Comparison of ENCODE assay signal across 8 mouse cellular contexts in the genomic region with DNA sequence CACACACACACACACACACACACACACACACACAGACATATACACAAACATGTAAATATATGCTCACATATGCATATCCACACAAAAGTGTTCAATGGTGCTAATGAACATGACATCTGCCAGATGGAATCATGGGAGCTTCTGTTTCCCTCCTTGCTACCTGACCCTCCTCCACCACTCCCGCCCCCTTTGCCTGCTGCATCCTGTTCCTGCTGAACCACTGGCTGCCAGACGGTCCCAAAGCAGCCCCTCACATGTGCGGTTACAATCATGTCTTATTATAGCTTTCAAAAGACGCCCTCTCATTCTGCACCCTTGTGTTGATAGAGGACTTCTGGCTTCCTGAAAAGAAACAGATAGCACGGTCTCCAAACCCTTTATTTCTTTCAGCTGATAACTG.
DNase-seq lines count a peak whose midpoint lies in the region; ATAC-seq lines count a peak whose summit lies in the region.

No protein-coding gene starts in this region.

- no peak overlapping the region for H3K9ac ChIP-seq in forebrain, embryonic 12.5 days
- H3K9ac ChIP-seq in forebrain, embryonic 11.5 days (ENCODE audit: low read length) = no peak overlapping the region

- H3K27me3 ChIP-seq in forebrain, embryonic 12.5 days = no peaks in the 10 kb centered on the region
- no peaks in the 10 kb centered on the region for H3K27me3 ChIP-seq in forebrain, embryonic 11.5 days (ENCODE audit: control insufficient read depth, insufficient read depth, low read length)
- no peaks in the 10 kb centered on the region for H3K27me3 ChIP-seq in embryonic facial prominence, embryonic 10.5 days (replicated peaks; ENCODE audit: low read depth, poor library complexity, severe bottlenecking)

- H3K9me3 ChIP-seq in forebrain, embryonic 12.5 days = no peaks in the 10 kb centered on the region
- no peaks in the 10 kb centered on the region for H3K9me3 ChIP-seq in forebrain, embryonic 11.5 days (ENCODE audit: control insufficient read depth, low read length)
- H3K9me3 ChIP-seq in embryonic facial prominence, embryonic 10.5 days = no peaks in the 10 kb centered on the region

- H3K4me2 ChIP-seq in forebrain, embryonic 12.5 days = no peak overlapping the region
- no peak overlapping the region for H3K4me2 ChIP-seq in forebrain, embryonic 11.5 days (ENCODE audit: low read depth, low read length, severe bottlenecking)

- WGBS in forebrain, embryonic 12.5 days = 36% methylated on average over 5 of the region's 5 CpGs
- WGBS in forebrain, embryonic 11.5 days = 42% methylated on average over 5 of the region's 5 CpGs
- 46% methylated on average over 5 of the region's 5 CpGs for WGBS in embryonic facial prominence, embryonic 10.5 days

- H3K27ac ChIP-seq in forebrain, embryonic 12.5 days = 0 out of 2 replicates have a peak overlapping the region, but pooled peaks have one; percentile 43
- H3K27ac ChIP-seq in forebrain, embryonic 11.5 days (ENCODE audit: low read depth, low read length) = no peak overlapping the region
- H3K27ac ChIP-seq in embryonic facial prominence, embryonic 10.5 days (replicated peaks) = no peak overlapping the region

- no peak for DNase-seq in forebrain, embryonic 11.5 days (ENCODE audit: low spot score)
- DNase-seq in layer of hippocampus, adult 11-12 months (ENCODE audit: low spot score) = peak; percentile 21
- DNase-seq in layer of hippocampus, adult 9-10 months (ENCODE audit: low spot score) = no peak
- peak; percentile 46 for DNase-seq in embryonic facial prominence, embryonic 10.5 days (ENCODE audit: low spot score)
- DNase-seq in layer of hippocampus, postnatal 10 days (ENCODE audit: low spot score in 2 of 2) = peak; percentile 25 to 28
- no peak for DNase-seq in spleen, postnatal 14 days (ENCODE audit: low spot score in 2 of 2)
- DNase-seq in kidney, adult 11 months = no peak

- 0 out of 2 replicates have a peak, but pooled peaks cover 3% of the 10 kb centered on the region for H3K4me1 ChIP-seq in forebrain, embryonic 12.5 days
- H3K4me1 ChIP-seq in forebrain, embryonic 11.5 days (replicated peaks; ENCODE audit: control insufficient read depth, insufficient read depth, low read length) = no peaks in the 10 kb centered on the region
- peaks cover 16% of the 10 kb centered on the region; the same call in 1 of the 2 replicates for H3K4me1 ChIP-seq in embryonic facial prominence, embryonic 10.5 days

- H3K36me3 ChIP-seq in forebrain, embryonic 12.5 days (replicated peaks) = no peaks in the 10 kb centered on the region
- no peaks in the 10 kb centered on the region for H3K36me3 ChIP-seq in forebrain, embryonic 11.5 days (ENCODE audit: control insufficient read depth, insufficient read depth, low read length)
- H3K36me3 ChIP-seq in embryonic facial prominence, embryonic 10.5 days (replicated peaks) = no peaks in the 10 kb centered on the region

- H3K4me3 ChIP-seq in forebrain, embryonic 12.5 days (replicated peaks) = no peak overlapping the region
- H3K4me3 ChIP-seq in forebrain, embryonic 11.5 days (ENCODE audit: low read depth, low read length) = no peak overlapping the region
- no peak overlapping the region for H3K4me3 ChIP-seq in embryonic facial prominence, embryonic 10.5 days

- ATAC-seq in forebrain, embryonic 12.5 days (ENCODE audit: low FRiP score) = peak; percentile 30; the same call in 1 of the 2 replicates
- no peak for ATAC-seq in forebrain, embryonic 11.5 days (replicated peaks; ENCODE audit: low FRiP score)

Comparison
In these comparisons a context has a peak if more than half of its experiments do, and no peak if none do; other contexts are left out.
1. DNase-seq: peak in layer of hippocampus, adult 11-12 months (single experiment), embryonic facial prominence, embryonic 10.5 days (single experiment) and layer of hippocampus, postnatal 10 days (2 of 2); none in forebrain, embryonic 11.5 days (single experiment), layer of hippocampus, adult 9-10 months (single experiment), spleen, postnatal 14 days (0 of 2) and kidney, adult 11 months (single experiment).